Mouse (Mus musculus) limb, embryonic 10.5 days (tissue): ENCODE measurements around the gene 4833423E24Rik. TPM values are rescaled to one million over a fixed set of nuclear protein-coding genes. Genes with fewer than 3 reads are reported as not detected.

ENCODE experiments used
- DNase-seq: peaks from one replicate; pipeline ENCODE4 v3.0.0-alpha.2; 2017; ENCODE audit warnings: low spot score
- H3K27ac ChIP-seq: fragments of 300-500 bp; sonication (generic); 2 replicates; pipeline ENCODE4 v1.5.1; 2016; ENCODE audit warnings: mild to moderate bottlenecking
- H3K27me3 ChIP-seq: fragments of 300-500 bp; sonication (generic); 2 replicates; pipeline ENCODE4 v1.6.1; 2016; ENCODE audit warnings: low read depth, mild to moderate bottlenecking; ENCODE audit not compliant: poor library complexity, severe bottlenecking
- H3K36me3 ChIP-seq: fragments of 300-500 bp; sonication (generic); 2 replicates; pipeline ENCODE4 v1.6.1; 2016; ENCODE audit warnings: mild to moderate bottlenecking, moderate library complexity
- H3K4me1 ChIP-seq: fragments of 300-500 bp; sonication (generic); 2 replicates; pipeline ENCODE4 v1.6.1; 2016
- H3K4me3 ChIP-seq: fragments of 300-500 bp; sonication (generic); 2 replicates; pipeline ENCODE4 v1.5.1; 2016; ENCODE audit warnings: mild to moderate bottlenecking, moderate library complexity
- H3K9me3 ChIP-seq: fragments of 300-500 bp; sonication (generic); replicated peaks from 2 replicates; pipeline ENCODE4 v1.6.1; 2016; ENCODE audit warnings: mild to moderate bottlenecking
- WGBS: fragments of 180-500 bp; shearing (Covaris S2); methylation state at CpG from one replicate; pipeline ENCODE4 v1.1.7; 2016; 5-methylcytosine and 5-hydroxymethylcytosine counted together
- polyA plus RNA-seq: library from polyadenylated mRNA; unstranded; fragments of >200 nt; fragmentation: Nextera tagmentation; extraction: Ambion mirVana; gene quantifications from 2 replicates; pipeline ENCODE4 v1.2.1, GENCODE M21; 2016

4833423E24Rik gene
- polyA plus RNA-seq, 1 experiment from 2014 or later = not detected

DNA sequence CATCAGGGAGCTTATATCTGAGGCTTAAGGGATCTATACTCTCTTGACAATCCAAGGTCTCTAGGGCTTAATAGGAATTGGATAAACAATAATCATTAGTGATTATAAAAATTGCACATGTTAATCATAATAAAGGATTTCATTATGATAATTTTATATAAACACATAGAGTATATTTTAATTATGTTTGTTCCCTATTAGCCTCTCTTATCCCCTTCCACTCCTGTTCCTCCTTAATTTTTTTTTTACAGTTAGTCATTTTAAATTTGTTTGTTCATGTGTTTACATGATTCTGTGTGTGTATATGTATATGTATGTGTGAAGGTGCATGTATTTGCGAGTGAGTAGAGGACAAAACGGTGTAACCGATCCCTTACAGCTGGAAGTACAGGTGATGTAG, 82.5 kb downstream of the 4833423E24Rik start, which contains the start of gene Olfr994:
Gene Olfr994, minus strand, starts transcription at position 101 of the 400 bp plus-strand sequence.
- no peak within 1 kb of the TSS for H3K4me3 ChIP-seq
- no peaks in the 10 kb centered on the region for H3K9me3 ChIP-seq
- no peaks in the 10 kb centered on the region for H3K27me3 ChIP-seq
- no peak within 1 kb of the TSS for H3K27ac ChIP-seq
- DNase-seq = no peak
- 94% methylated on average over 3 of the region's 3 CpGs for WGBS
- no peaks in the 10 kb centered on the region for H3K4me1 ChIP-seq
- H3K36me3 ChIP-seq = no peaks in the 10 kb centered on the region

Other genes with a start within 250 kb of the 4833423E24Rik start
- gene Olfr987, start 179.7 kb downstream of the 4833423E24Rik start, polyA plus RNA-seq = not detected in 2 replicates
- gene Olfr988, start 155.8 kb downstream of the 4833423E24Rik start, polyA plus RNA-seq = not detected in 2 replicates
- gene Olfr992, start 109.6 kb downstream of the 4833423E24Rik start, polyA plus RNA-seq = not detected in 2 replicates
- gene Olfr993, start 104.1 kb downstream of the 4833423E24Rik start, polyA plus RNA-seq = not detected in 2 replicates
- not detected in 2 replicates for gene Olfr994, start 82.6 kb downstream of the 4833423E24Rik start, polyA plus RNA-seq
- not detected in 2 replicates for gene Olfr995, start 75.4 kb downstream of the 4833423E24Rik start, polyA plus RNA-seq
- not detected in 2 replicates for gene Olfr996, start 60.2 kb upstream of the 4833423E24Rik start, polyA plus RNA-seq
- gene Olfr998, start 69.9 kb upstream of the 4833423E24Rik start, polyA plus RNA-seq = not detected in 2 replicates
- gene Olfr1000, start 92.9 kb upstream of the 4833423E24Rik start, polyA plus RNA-seq = not detected in 2 replicates
- not detected in 2 replicates for gene Olfr1002, start 131.7 kb upstream of the 4833423E24Rik start, polyA plus RNA-seq
- not detected in 2 replicates for gene Olfr154, start 145.4 kb upstream of the 4833423E24Rik start, polyA plus RNA-seq
- not detected in 2 replicates for gene Olfr1006, start 159.7 kb upstream of the 4833423E24Rik start, polyA plus RNA-seq
- not detected in 2 replicates for gene Olfr1008, start 170.4 kb upstream of the 4833423E24Rik start, polyA plus RNA-seq
- not detected in 2 replicates for gene Olfr1009, start 196.4 kb upstream of the 4833423E24Rik start, polyA plus RNA-seq
- not detected in 2 replicates for gene Olfr1012, start 243.7 kb upstream of the 4833423E24Rik start, polyA plus RNA-seq
- not detected in 2 replicates for gene Olfr1013, start 248.1 kb upstream of the 4833423E24Rik start, polyA plus RNA-seq